ENCODE assay signal across 9 mouse cellular contexts in the genomic region with DNA sequence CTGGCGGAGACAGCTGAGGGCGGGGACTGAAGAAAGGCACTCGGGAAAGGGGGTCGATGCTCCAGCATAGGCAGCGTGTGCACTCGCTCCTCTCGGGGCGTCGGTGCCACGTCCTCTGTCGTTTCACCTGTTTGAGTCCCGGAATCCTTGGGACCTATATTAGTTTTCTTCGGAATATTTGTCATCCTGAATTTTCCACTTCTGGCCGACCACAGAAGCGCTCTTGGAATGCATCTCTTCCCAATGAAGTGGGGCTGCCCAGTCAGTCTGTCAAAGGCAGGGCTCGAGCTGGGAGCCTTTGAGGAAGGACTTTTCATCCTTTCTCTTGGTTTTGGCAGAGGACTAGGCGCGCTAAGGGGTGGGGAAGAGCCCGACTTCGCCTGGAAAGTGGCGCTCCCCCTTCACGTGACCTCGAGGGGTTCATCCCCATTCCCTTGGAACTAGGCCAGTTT. TPM values are rescaled to one million over a fixed set of nuclear protein-coding genes. Genes with fewer than 3 reads are reported as not detected.
DNase-seq lines count a peak whose midpoint lies in the region; ATAC-seq and TF ChIP-seq lines count a peak whose summit lies in the region.
"Had no signal": no experiment of that assay in that cellular context is flagged by ENCODE, and none has a peak within 500 bp of the region (broad histone marks: within the 10 kb centered on the region; RNA-seq: fewer than 3 reads in every experiment).

No protein-coding gene starts in this region.

- ATAC-seq in embryonic facial prominence, embryonic 12.5 days (ENCODE audit: insufficient number of reproducible peaks, insufficient read depth, low FRiP score, low TSS enrichment) = no peak
- ATAC-seq in heart, postnatal 0 days (ENCODE audit: insufficient read depth, low read depth) = no peak
- no peak for ATAC-seq in midbrain, embryonic 14.5 days (ENCODE audit: low FRiP score, low TSS enrichment)
- no peak for ATAC-seq in inflammation-experienced regulatory T-cells, adult 6 months

- TF ChIP-seq CTCF in layer of hippocampus, adult 2 months (conservative IDR thresholded peaks at IDR 0.05) = no peak
- no peak for TF ChIP-seq CTCF in heart, postnatal 0 days (IDR thresholded peaks at IDR 0.05; ENCODE audit: low read depth)

- no peaks in the 10 kb centered on the region for H3K9me3 ChIP-seq in embryonic facial prominence, embryonic 12.5 days
- H3K9me3 ChIP-seq in heart, postnatal 0 days (replicated peaks; ENCODE audit: control insufficient read depth, low read length) = no peaks in the 10 kb centered on the region
- H3K9me3 ChIP-seq in limb, embryonic 10.5 days (replicated peaks) = no peaks in the 10 kb centered on the region
- H3K9me3 ChIP-seq in midbrain, embryonic 14.5 days (ENCODE audit: control insufficient read depth, low read length) = no peaks in the 10 kb centered on the region

- H3K27me3 ChIP-seq in embryonic facial prominence, embryonic 12.5 days = peaks cover 13% of the 10 kb centered on the region; the same call in 1 of the 2 replicates
- 0 out of 2 replicates have a peak, but pooled peaks cover 6% of the 10 kb centered on the region for H3K27me3 ChIP-seq in heart, postnatal 0 days (ENCODE audit: control insufficient read depth, insufficient read depth, low read length)
- peaks cover 66% of the 10 kb centered on the region for H3K27me3 ChIP-seq in limb, embryonic 10.5 days (ENCODE audit: low read depth, poor library complexity, severe bottlenecking)
- H3K27me3 ChIP-seq in midbrain, embryonic 14.5 days (ENCODE audit: control insufficient read depth, insufficient read depth, low read length) = peaks cover 38% of the 10 kb centered on the region
- H3K27me3 ChIP-seq: CH12.LX had no signal

- H3K4me1 ChIP-seq in embryonic facial prominence, embryonic 12.5 days = peaks cover 19% of the 10 kb centered on the region; the same call in 1 of the 2 replicates
- 0 out of 2 replicates have a peak, but pooled peaks cover 8% of the 10 kb centered on the region for H3K4me1 ChIP-seq in heart, postnatal 0 days (ENCODE audit: control insufficient read depth, insufficient read depth)
- peaks cover 29% of the 10 kb centered on the region for H3K4me1 ChIP-seq in limb, embryonic 10.5 days
- H3K4me1 ChIP-seq in midbrain, embryonic 14.5 days (ENCODE audit: control insufficient read depth, insufficient read depth, low read length) = peaks cover 29% of the 10 kb centered on the region

- 2% methylated on average over 23 of the region's 23 CpGs for WGBS in embryonic facial prominence, embryonic 12.5 days
- WGBS in heart, postnatal 0 days = 13% methylated on average over 23 of the region's 23 CpGs
- WGBS in limb, embryonic 10.5 days = 2% methylated on average over 23 of the region's 23 CpGs
- 3% methylated on average over 23 of the region's 23 CpGs for WGBS in midbrain, embryonic 14.5 days

- H3K27ac ChIP-seq in layer of hippocampus, adult 2 months = peak overlapping the region; percentile 94
- H3K27ac ChIP-seq in embryonic facial prominence, embryonic 12.5 days = peak overlapping the region; percentile 41; the same call in 1 of the 2 replicates
- H3K27ac ChIP-seq in heart, postnatal 0 days (ENCODE audit: low read depth) = peak overlapping the region; percentile 93
- no peak overlapping the region for H3K27ac ChIP-seq in limb, embryonic 10.5 days
- H3K27ac ChIP-seq in midbrain, embryonic 14.5 days (replicated peaks; ENCODE audit: low read depth, low read length) = no peak overlapping the region

- TF ChIP-seq EP300 in heart, postnatal 0 days (IDR thresholded peaks at IDR 0.05; ENCODE audit: low read depth) = no peak

- H3K36me3 ChIP-seq in embryonic facial prominence, embryonic 12.5 days = no peaks in the 10 kb centered on the region
- H3K36me3 ChIP-seq in heart, postnatal 0 days (replicated peaks; ENCODE audit: control insufficient read depth, insufficient read depth, low read length) = no peaks in the 10 kb centered on the region
- H3K36me3 ChIP-seq in limb, embryonic 10.5 days = no peaks in the 10 kb centered on the region
- no peaks in the 10 kb centered on the region for H3K36me3 ChIP-seq in midbrain, embryonic 14.5 days (ENCODE audit: control insufficient read depth, insufficient read depth, low read length)

- H3K4me2 ChIP-seq in embryonic facial prominence, embryonic 12.5 days (replicated peaks) = peak overlapping the region; percentile 89
- H3K4me2 ChIP-seq in heart, postnatal 0 days (ENCODE audit: low read depth, low read length) = peak overlapping the region; percentile 87
- peak overlapping the region; percentile 96 for H3K4me2 ChIP-seq in midbrain, embryonic 14.5 days (ENCODE audit: low read length)

- peak overlapping the region; percentile 59 for H3K4me3 ChIP-seq in layer of hippocampus, adult 2 months
- H3K4me3 ChIP-seq in embryonic facial prominence, embryonic 12.5 days = peak overlapping the region; percentile 69
- peak overlapping the region; percentile 69 for H3K4me3 ChIP-seq in heart, postnatal 0 days (ENCODE audit: low read depth, low read length)
- peak overlapping the region; percentile 74 for H3K4me3 ChIP-seq in limb, embryonic 10.5 days
- H3K4me3 ChIP-seq in midbrain, embryonic 14.5 days (replicated peaks; ENCODE audit: low read depth, low read length) = peak overlapping the region; percentile 59

- peak overlapping the region; percentile 64 for H3K9ac ChIP-seq in embryonic facial prominence, embryonic 12.5 days
- H3K9ac ChIP-seq in heart, postnatal 0 days (replicated peaks; ENCODE audit: low read depth, low read length) = peak overlapping the region; percentile 76; the same call in 1 of the 2 replicates
- H3K9ac ChIP-seq in midbrain, embryonic 14.5 days (replicated peaks; ENCODE audit: low read length) = 0 out of 2 replicates have a peak overlapping the region, but pooled peaks have one; percentile 69

- no peak for DNase-seq in layer of hippocampus, adult 2 months (ENCODE audit: low spot score in 2 of 2)
- DNase-seq in layer of hippocampus, adult 8-10 months (ENCODE audit: low spot score in 2 of 2) = no peak
- DNase-seq in heart, postnatal 0 days (ENCODE audit: low spot score) = no peak
- DNase-seq in limb, embryonic 10.5 days (ENCODE audit: low spot score) = peak; percentile 41
- DNase-seq in midbrain, embryonic 14.5 days = peak; percentile 52
- DNase-seq in spleen, postnatal 36 days (ENCODE audit: low spot score in 2 of 2) = no peak

RNA-seq across cellular contexts. Expression of a gene that starts 1.6 kb away (rescaled TPM):
- total RNA-seq in layer of hippocampus, adult 2 months (2021) = 1 to 10 TPM; 5.8 to 5.9 TPM
- 1 to 10 TPM; 5.8 to 8.6 (median 6.8) TPM for total RNA-seq in layer of hippocampus, adult 8-10 months (2022)
- polyA plus RNA-seq in embryonic facial prominence, embryonic 12.5 days (2016; fragmentation: Nextera tagmentation; extraction: Ambion mirVana) = 14.3 and 17.7 TPM in 2 replicates
- total RNA-seq in heart, postnatal 0 days (2014; rRNA removed; ENCODE audit: low replicate concordance) = 17.9 and 24.6 TPM in 2 replicates
- 6.2 and 6.5 TPM in 2 replicates for polyA plus RNA-seq in heart, postnatal 0 days (2015; fragmentation: Nextera tagmentation; extraction: Ambion mirVana)
- polyA plus RNA-seq in limb, embryonic 10.5 days (2016; fragmentation: Nextera tagmentation; extraction: Ambion mirVana) = 0.46 and 0.78 TPM in 2 replicates
- 1.4 and 2.2 TPM in 2 replicates for polyA plus RNA-seq in midbrain, embryonic 14.5 days (2014; fragmentation: Nextera tagmentation; extraction: Ambion mirVana)
- polyA plus RNA-seq in inflammation-experienced regulatory T-cells, adult 6 months (2017; shearing (Covaris generic)) = 1 to 10 TPM in 2 of 3 experiments, under 1 TPM in 1; 0.35 to 2.2 (median 1.5) TPM

Comparison
In these comparisons a context has a peak if more than half of its experiments do, and no peak if none do; other contexts are left out.
1. DNase-seq: peak in limb, embryonic 10.5 days (single experiment) and midbrain, embryonic 14.5 days (single experiment); none in layer of hippocampus, adult 2 months (0 of 2), layer of hippocampus, adult 8-10 months (0 of 2), heart, postnatal 0 days (single experiment) and spleen, postnatal 36 days (0 of 2).
2. H3K27ac ChIP-seq: peak in layer of hippocampus, adult 2 months (single experiment), embryonic facial prominence, embryonic 12.5 days (single experiment) and heart, postnatal 0 days (single experiment); none in limb, embryonic 10.5 days (single experiment) and midbrain, embryonic 14.5 days (single experiment).
3. Peak in every context shown above with its lines, with median percentiles within 50 percentile points of each other: H3K4me3 ChIP-seq, H3K4me2 ChIP-seq and H3K9ac ChIP-seq.